Mouse (Mus musculus): ENCODE measurements around the gene Eef1akmt2. TPM values are rescaled to one million over a fixed set of nuclear protein-coding genes. Genes with fewer than 3 reads are reported as not detected.

Gene Eef1akmt2
- polyA plus RNA-seq, 1 experiment from 2014 or later = 78.3 TPM

DNA sequence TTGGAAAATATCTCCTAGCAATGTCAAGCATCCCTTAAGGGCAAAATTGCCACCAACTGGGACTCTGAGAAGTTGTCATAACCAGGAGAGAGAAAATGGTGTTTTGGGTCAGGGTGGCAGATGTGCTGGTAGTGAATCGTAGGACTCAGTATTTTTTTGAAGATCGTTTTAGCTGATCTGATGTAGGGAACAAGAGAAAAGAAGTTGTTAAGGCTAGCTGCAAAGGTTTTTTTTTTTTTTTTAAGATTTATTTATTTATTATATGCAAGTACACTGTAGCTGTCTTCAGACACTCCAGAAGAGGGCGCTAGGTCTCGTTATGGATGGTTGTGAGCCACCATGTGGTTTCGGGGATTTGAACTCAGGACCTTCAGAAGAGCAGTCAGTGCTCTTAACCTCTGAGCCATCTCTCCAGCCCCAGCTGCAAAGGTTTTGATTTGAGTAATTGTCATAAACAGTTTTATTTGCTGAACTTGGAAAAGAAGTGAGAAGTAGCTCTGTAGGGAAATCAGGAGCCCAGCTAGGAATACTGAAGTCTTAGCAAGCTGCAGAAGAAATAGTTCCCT is 5.7 kb upstream of the Eef1akmt2 start:
- ATAC-seq (ENCODE audit: low FRiP score, low read depth) = no peak
- H3K27ac ChIP-seq = no peak overlapping the region
- H3K9ac ChIP-seq = no peak overlapping the region
- H3K4me1 ChIP-seq = peaks cover 33% of the 10 kb centered on the region
- H3K36me3 ChIP-seq = no peaks in the 10 kb centered on the region
- WGBS = 71% methylated on average over 5 of the region's 5 CpGs
- no peaks in the 10 kb centered on the region for H3K27me3 ChIP-seq
- no peak overlapping the region for H3K4me2 ChIP-seq (replicated peaks)
- no peaks in the 10 kb centered on the region for H3K9me3 ChIP-seq
- H3K4me3 ChIP-seq = no peak overlapping the region

DNA sequence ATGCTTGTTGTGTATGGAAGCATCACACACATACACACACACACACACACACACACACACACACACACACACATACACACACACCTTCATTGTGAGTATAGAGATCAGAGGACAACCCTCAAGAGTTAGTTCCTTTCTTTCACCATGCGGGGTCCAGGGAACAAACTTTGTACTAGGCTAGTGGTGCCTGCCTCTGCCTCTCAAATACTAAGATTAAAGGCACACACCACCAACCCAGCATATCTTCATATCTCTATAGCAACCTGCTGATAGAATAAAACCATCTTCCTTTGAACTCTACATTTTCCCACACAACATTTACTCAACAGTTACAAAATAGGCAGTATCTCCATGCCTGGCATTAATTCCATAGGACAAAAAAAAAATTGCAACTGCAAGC is 3.6 kb upstream of the Eef1akmt2 start:
- Histone ChIP-seq H3K4me2 (replicated peaks) (no peak overlapping the region), H3K4me1 (peaks cover 35% of the 10 kb centered on the region), H3K27ac (no peak overlapping the region), H3K9me3 (no peaks in the 10 kb centered on the region), H3K9ac (no peak overlapping the region), H3K27me3 (no peaks in the 10 kb centered on the region), H3K4me3 (no peak overlapping the region), H3K36me3 (no peaks in the 10 kb centered on the region)
- no peak for ATAC-seq (ENCODE audit: low FRiP score, low read depth)
- 71% methylated on average over 1 of the region's 1 CpGs for WGBS

DNA sequence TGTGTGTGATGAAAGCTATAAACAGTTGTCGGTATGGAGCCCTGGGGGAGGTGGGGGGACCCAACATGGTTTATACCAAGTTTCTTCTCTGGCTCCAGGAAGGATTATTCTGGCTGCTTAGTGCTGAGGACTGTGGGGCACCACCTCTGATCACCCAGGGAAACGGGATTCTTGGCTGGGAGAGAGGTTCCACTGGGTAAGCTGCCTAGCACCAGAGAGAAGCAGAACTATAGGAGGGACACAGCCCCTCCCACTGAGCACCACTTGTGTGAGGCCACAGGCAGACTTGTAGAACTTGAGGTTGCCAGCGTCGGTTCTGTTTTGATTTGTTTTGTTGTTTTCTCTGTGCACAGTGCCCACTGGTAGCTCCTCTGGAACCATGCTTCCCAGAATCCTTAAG is 1.5 kb upstream of the Eef1akmt2 start:
- Histone ChIP-seq H3K4me3 (no peak overlapping the region), H3K27ac (no peak overlapping the region)

DNA sequence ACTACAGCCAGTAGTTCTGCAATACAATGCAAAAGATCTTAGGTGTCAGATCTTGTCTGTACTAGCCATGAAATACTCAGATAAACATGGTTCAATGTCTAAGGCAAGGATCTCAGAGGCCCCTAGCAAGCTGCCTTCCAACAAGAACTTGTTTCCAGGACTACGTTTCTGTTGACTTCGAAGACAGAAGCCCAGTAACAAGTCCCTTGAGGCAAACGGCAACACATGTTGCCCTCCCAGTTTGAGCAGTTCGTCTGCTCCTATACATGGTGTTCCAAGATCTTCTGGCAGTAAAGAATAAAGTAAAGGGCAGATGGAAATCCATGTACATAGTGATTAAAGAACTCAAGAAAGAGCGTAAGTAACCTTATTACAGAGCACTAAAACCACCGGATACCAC is 888 bp upstream of the Eef1akmt2 start:
- Histone ChIP-seq H3K4me2 (replicated peaks) (no peak overlapping the region), H3K4me3 (no peak overlapping the region), H3K4me1 (peaks cover 24% of the 10 kb centered on the region), H3K9me3 (no peaks in the 10 kb centered on the region), H3K27me3 (no peaks in the 10 kb centered on the region), H3K27ac (no peak overlapping the region), H3K9ac (no peak overlapping the region), H3K36me3 (peaks cover 23% of the 10 kb centered on the region)
- no peak for ATAC-seq (ENCODE audit: low FRiP score, low read depth)
- WGBS = 28% methylated on average over 6 of the region's 6 CpGs

More for the DNA sequence above, 1.5 kb upstream of the Eef1akmt2 start:
- Histone ChIP-seq H3K4me1 (peaks cover 28% of the 10 kb centered on the region), H3K36me3 (peaks cover 17% of the 10 kb centered on the region), H3K9me3 (no peaks in the 10 kb centered on the region), H3K27me3 (no peaks in the 10 kb centered on the region), H3K4me2 (replicated peaks) (no peak overlapping the region), H3K9ac (no peak overlapping the region)
- no peak for ATAC-seq (ENCODE audit: low FRiP score, low read depth)
- WGBS = 34% methylated on average over 4 of the region's 4 CpGs

DNA sequence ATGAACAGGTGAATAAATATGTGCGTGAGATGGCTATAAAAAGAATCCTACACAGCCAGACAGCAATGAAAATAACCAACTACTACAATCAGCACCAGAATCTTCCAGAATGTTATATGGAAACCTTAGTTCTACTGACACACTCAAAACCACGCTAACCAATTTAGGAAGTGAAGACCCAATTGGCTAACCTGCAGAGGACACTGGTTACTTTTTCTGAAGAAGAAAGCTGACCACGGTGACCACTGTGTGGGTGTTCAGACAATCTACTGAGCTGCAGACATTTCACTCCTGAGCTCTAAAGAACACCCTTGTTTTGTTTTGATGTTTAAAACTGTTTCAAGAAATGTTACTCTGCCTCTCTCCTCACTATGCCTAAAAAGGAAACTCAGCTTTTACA is 9.3 kb downstream of the Eef1akmt2 start:
- Histone ChIP-seq H3K4me3 (no peak overlapping the region), H3K27me3 (no peaks in the 10 kb centered on the region), H3K4me2 (replicated peaks) (no peak overlapping the region), H3K9me3 (no peaks in the 10 kb centered on the region), H3K36me3 (peaks cover 62% of the 10 kb centered on the region), H3K27ac (no peak overlapping the region), H3K9ac (no peak overlapping the region), H3K4me1 (no peaks in the 10 kb centered on the region)
- 93% methylated on average over 3 of the region's 3 CpGs for WGBS
- no peak for ATAC-seq (ENCODE audit: low FRiP score, low read depth)

DNA sequence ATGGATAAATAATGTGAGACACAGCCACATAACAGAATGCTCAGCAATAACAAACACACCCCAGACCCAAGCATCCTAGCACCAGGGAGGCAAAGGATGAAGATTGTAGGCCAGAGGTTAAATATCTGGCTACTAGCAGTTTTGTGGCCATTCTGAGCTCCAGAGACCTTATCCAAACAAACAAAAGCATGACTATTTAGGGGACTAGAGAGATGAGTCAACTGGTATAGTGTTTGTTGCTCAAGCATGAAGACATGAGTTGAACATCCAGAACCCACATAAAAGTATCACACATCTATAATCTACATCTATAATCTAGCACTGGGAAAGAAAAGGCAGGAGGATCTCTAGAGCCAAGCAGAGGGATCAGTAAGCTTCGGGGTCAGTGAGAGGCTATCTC is 10.0 kb downstream of the Eef1akmt2 start:
- WGBS = 96% methylated on average over 1 of the region's 1 CpGs
- no peak for ATAC-seq (ENCODE audit: low FRiP score, low read depth)
- H3K9me3 ChIP-seq = no peaks in the 10 kb centered on the region
- H3K27ac ChIP-seq = no peak overlapping the region
- no peak overlapping the region for H3K4me3 ChIP-seq
- no peak overlapping the region for H3K9ac ChIP-seq
- H3K4me2 ChIP-seq (replicated peaks) = no peak overlapping the region
- H3K4me1 ChIP-seq = no peaks in the 10 kb centered on the region
- H3K27me3 ChIP-seq = no peaks in the 10 kb centered on the region
- H3K36me3 ChIP-seq = peaks cover 56% of the 10 kb centered on the region

DNA sequence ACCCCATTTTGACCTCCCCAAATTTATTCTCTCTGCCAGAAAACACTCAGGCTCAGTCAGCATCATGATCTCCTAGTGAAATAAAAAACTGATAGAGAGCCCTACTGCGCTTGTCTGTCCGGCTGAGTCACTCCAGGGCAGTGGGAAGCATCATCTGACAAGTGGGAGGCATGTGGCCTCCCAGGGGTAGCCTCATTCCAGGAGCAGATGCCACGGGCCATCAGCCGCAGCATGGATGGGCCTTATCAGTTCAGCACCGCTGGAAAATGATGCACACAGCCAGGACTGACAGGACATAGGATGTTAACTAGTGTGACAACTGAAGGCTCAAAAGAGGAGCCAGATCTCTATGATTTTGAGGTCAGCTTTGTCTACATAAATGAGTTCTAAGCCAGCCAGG is 11.2 kb downstream of the Eef1akmt2 start:
- no peaks in the 10 kb centered on the region for H3K4me1 ChIP-seq
- no peak overlapping the region for H3K4me3 ChIP-seq
- peaks cover 51% of the 10 kb centered on the region for H3K36me3 ChIP-seq
- no peak overlapping the region for H3K9ac ChIP-seq
- H3K27ac ChIP-seq = no peak overlapping the region
- H3K9me3 ChIP-seq = no peaks in the 10 kb centered on the region
- H3K4me2 ChIP-seq (replicated peaks) = no peak overlapping the region
- 81% methylated on average over 5 of the region's 5 CpGs for WGBS
- no peak for ATAC-seq (ENCODE audit: low FRiP score, low read depth)
- no peaks in the 10 kb centered on the region for H3K27me3 ChIP-seq

DNA sequence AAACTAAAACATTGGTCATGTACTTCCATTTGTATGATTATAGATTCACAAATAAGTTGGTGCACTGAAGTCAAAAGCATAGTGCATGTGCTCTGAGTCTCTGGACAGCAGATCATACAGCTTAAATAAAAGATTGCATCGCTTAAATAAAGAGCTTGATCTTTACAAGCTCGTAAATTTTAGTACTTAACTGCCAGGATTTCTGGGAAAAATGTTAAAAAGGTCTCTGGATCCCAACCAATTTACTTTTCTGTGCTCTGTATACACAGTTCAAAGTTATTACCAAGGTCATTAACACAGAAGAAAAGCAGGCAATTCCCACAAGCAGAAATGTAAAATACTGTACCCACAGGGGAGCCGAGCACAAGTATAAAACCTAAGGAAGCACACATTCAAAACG is 21.5 kb downstream of the Eef1akmt2 start:
- Histone ChIP-seq H3K27me3 (no peaks in the 10 kb centered on the region), H3K9me3 (no peaks in the 10 kb centered on the region), H3K9ac (no peak overlapping the region), H3K4me2 (replicated peaks) (no peak overlapping the region; the same call in 1 of the 2 replicates), H3K36me3 (peaks cover 55% of the 10 kb centered on the region), H3K4me1 (peaks cover 6% of the 10 kb centered on the region), H3K27ac (no peak overlapping the region), H3K4me3 (no peak overlapping the region)
- WGBS = 21% methylated on average over 4 of the region's 4 CpGs
- ATAC-seq (ENCODE audit: low FRiP score, low read depth) = no peak

DNA sequence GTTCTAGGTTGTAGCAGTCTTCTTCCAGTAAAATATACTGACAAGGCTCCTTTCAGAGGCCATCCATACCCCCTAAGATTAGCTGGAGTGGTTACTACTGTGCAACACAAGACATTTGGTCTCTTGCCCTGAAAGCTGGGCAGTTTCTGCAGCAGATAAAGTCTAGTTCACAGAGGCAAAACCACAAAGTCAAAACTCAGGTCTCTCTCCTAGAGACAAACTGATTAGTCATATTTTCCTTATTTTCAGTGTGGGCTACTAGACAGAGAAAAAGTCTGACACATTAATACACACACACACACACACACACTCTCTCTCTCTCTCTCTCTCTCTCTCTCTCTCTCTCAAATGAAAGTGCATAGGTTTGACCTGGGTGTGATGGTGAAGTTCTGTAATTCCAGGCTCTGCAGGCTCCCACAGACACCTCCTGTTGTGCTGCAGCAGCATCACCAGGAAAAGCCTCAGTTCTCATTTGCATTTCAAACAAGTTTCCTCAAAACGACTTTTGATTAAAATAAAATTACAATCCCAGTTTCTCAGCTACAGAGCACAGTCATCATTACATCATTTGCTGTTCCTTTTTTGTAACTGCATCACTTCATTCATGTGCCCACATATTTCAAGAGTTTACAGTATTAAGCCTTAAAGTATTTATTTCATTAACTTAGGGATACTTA is 28.0 kb downstream of the Eef1akmt2 start:
- no peaks in the 10 kb centered on the region for H3K27me3 ChIP-seq
- H3K27ac ChIP-seq = no peak overlapping the region

DNA sequence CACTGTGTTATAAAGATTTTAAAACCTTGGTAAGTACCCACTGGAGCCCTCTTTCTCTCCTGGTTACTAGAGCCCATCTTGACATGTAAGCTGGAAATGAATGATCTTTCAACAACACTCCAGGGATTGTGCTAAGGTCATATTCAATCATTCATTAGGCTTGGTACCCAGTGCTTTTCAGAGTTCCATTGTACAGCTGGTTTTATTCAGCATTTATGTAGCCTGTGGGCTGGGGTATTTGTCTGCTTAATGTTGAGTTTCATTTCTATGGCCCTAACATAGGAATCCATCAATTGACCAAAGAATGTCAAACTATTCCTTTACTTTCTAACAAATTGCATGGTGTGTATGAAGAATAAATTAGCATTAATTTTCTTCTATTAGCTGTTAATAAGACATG is 28.6 kb downstream of the Eef1akmt2 start:
- no peak for ATAC-seq (ENCODE audit: low FRiP score, low read depth)

More for the DNA sequence above, 28.0 kb downstream of the Eef1akmt2 start:
- no peaks in the 10 kb centered on the region for H3K9me3 ChIP-seq
- WGBS = 9% methylated on average over 1 of the region's 1 CpGs
- H3K9ac ChIP-seq = no peak overlapping the region
- no peak overlapping the region for H3K4me3 ChIP-seq
- no peak for ATAC-seq (ENCODE audit: low FRiP score, low read depth)
- H3K4me1 ChIP-seq = no peaks in the 10 kb centered on the region
- H3K4me2 ChIP-seq (replicated peaks) = no peak overlapping the region
- peaks cover 35% of the 10 kb centered on the region for H3K36me3 ChIP-seq

DNA sequence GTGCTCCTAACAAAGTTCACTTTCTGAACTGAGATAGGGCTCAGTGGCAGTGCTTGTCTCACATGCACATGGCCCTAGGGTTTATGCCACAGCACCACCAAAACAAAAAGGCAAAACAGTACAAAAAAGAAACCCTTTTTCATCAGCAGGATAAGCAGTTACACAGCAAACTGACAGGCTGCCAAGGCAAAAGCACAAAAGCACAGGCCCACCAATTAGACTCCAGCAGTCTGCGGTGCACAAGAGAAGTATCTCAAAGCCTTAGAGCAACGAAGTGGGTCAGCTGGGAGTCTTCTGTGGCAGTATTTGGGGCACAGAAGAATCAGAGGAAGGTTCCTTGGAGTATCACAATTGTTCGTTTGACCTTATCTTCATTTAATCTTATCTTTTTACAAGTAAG is 31.8 kb downstream of the Eef1akmt2 start:
- 85% methylated on average over 3 of the region's 3 CpGs for WGBS

More for the DNA sequence above, 28.6 kb downstream of the Eef1akmt2 start:
- no peak overlapping the region for H3K4me3 ChIP-seq
- no peaks in the 10 kb centered on the region for H3K9me3 ChIP-seq
- H3K4me2 ChIP-seq (replicated peaks) = no peak overlapping the region
- H3K27ac ChIP-seq = no peak overlapping the region
- H3K27me3 ChIP-seq = no peaks in the 10 kb centered on the region
- H3K9ac ChIP-seq = no peak overlapping the region
- H3K36me3 ChIP-seq = peaks cover 34% of the 10 kb centered on the region
- no peaks in the 10 kb centered on the region for H3K4me1 ChIP-seq

DNA sequence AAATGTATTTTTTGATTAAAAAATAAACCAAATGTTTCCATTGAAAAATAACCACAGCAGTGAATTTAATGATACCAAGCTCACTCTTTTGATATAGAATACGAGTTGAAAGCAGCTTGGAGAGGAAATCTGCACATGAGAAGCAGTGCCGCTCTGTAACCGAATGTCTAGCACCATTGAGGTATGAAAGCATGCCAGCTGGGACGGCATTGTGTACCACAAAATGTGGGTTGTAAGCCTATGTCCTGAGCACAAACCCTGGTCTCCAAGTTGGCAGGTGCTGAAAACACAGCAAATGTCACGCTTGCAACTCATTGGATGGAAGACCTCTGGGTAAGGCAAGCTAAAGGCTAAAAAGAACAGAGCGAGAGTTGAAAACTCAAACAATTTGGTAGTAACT is 35.4 kb downstream of the Eef1akmt2 start:
- WGBS = 87% methylated on average over 6 of the region's 6 CpGs
- Histone ChIP-seq H3K4me1 (peaks cover 32% of the 10 kb centered on the region), H3K36me3 (peaks cover 4% of the 10 kb centered on the region; the same call in 1 of the 2 replicates)

More for the DNA sequence above, 31.8 kb downstream of the Eef1akmt2 start:
- H3K27me3 ChIP-seq = no peaks in the 10 kb centered on the region
- H3K9ac ChIP-seq = no peak overlapping the region
- no peak for ATAC-seq (ENCODE audit: low FRiP score, low read depth)
- H3K4me1 ChIP-seq = peaks cover 9% of the 10 kb centered on the region
- H3K4me2 ChIP-seq (replicated peaks) = no peak overlapping the region
- peaks cover 12% of the 10 kb centered on the region for H3K36me3 ChIP-seq
- no peak overlapping the region for H3K27ac ChIP-seq
- H3K4me3 ChIP-seq = no peak overlapping the region
- no peaks in the 10 kb centered on the region for H3K9me3 ChIP-seq

DNA sequence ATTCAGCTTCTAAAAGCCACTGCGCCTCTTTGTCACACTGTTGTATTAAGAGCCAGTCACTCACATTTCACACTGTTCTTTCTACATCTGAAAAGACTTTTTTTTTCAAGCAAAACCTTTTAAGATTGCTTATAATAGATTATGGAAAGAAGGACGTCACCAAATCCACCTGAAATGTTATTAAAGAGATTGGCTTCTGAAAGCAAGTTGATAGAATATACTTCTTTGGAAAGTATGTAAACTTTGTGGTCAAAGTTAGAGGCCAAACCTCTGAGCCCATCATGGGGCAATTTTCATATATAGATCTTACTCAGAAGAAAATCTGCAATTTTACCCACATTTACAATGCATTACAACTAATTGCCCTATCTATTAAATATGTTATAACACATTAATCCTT is 35.9 kb downstream of the Eef1akmt2 start:
- H3K4me2 ChIP-seq (replicated peaks) = no peak overlapping the region
- WGBS = 77% methylated on average over 2 of the region's 2 CpGs
- H3K4me1 ChIP-seq = peaks cover 37% of the 10 kb centered on the region
- H3K9ac ChIP-seq = no peak overlapping the region
- H3K27me3 ChIP-seq = no peaks in the 10 kb centered on the region
- H3K4me3 ChIP-seq = no peak overlapping the region
- H3K27ac ChIP-seq = no peak overlapping the region
- H3K36me3 ChIP-seq = peaks cover 4% of the 10 kb centered on the region; the same call in 1 of the 2 replicates
- H3K9me3 ChIP-seq = no peaks in the 10 kb centered on the region
- ATAC-seq (ENCODE audit: low FRiP score, low read depth) = no peak

More for the DNA sequence above, 35.4 kb downstream of the Eef1akmt2 start:
- Histone ChIP-seq H3K4me2 (replicated peaks) (no peak overlapping the region), H3K9ac (no peak overlapping the region), H3K9me3 (no peaks in the 10 kb centered on the region), H3K27me3 (no peaks in the 10 kb centered on the region), H3K27ac (no peak overlapping the region), H3K4me3 (no peak overlapping the region)
- no peak for ATAC-seq (ENCODE audit: low FRiP score, low read depth)
